Mouse (Mus musculus) embryonic facial prominence, embryonic 12.5 days (tissue): ENCODE results near the gene Tuba3a. TPM values are rescaled to one million over a fixed set of nuclear protein-coding genes. Genes with fewer than 3 reads are reported as not detected.

Source experiments
- ATAC-seq: fragments of 200-750 bp; cut with Nextera tagmentation; 2 replicates; pipeline ENCODE4 v1.8.0; 2017; ENCODE audit not compliant: insufficient number of reproducible peaks, insufficient read depth, low FRiP score, low TSS enrichment
- H3K27ac ChIP-seq: fragments of 300-500 bp; sonication (generic); 2 replicates; pipeline ENCODE4 v1.5.1; 2016; ENCODE audit warnings: mild to moderate bottlenecking
- H3K27me3 ChIP-seq: fragments of 300-500 bp; sonication (generic); 2 replicates; pipeline ENCODE4 v1.6.1; 2016; ENCODE audit warnings: mild to moderate bottlenecking, moderate library complexity
- H3K36me3 ChIP-seq: fragments of 300-500 bp; sonication (generic); 2 replicates; pipeline ENCODE4 v1.6.1; 2016; ENCODE audit warnings: mild to moderate bottlenecking
- H3K4me1 ChIP-seq: fragments of 300-500 bp; sonication (generic); 2 replicates; pipeline ENCODE4 v1.6.1; 2016
- H3K4me2 ChIP-seq: fragments of 300-500 bp; sonication (generic); replicated peaks from 2 replicates; pipeline ENCODE4 v1.6.1; 2016; ENCODE audit warnings: mild to moderate bottlenecking, moderate library complexity
- H3K4me3 ChIP-seq: fragments of 300-500 bp; sonication (generic); 2 replicates; pipeline ENCODE4 v1.5.1; 2016; ENCODE audit warnings: mild to moderate bottlenecking
- H3K9ac ChIP-seq: fragments of 300-500 bp; sonication (generic); 2 replicates; pipeline ENCODE4 v1.6.1; 2016; ENCODE audit warnings: mild to moderate bottlenecking, moderate library complexity
- H3K9me3 ChIP-seq: fragments of 300-500 bp; sonication (generic); 2 replicates; pipeline ENCODE4 v1.6.1; 2016; ENCODE audit warnings: mild to moderate bottlenecking, moderate library complexity
- WGBS: fragments of 180-500 bp; shearing (Covaris S2); methylation state at CpG from one replicate; pipeline ENCODE4 v1.1.7; 2016; 5-methylcytosine and 5-hydroxymethylcytosine counted together
- polyA plus RNA-seq: library from polyadenylated mRNA; unstranded; fragments of >200 nt; fragmentation: Nextera tagmentation; extraction: Ambion mirVana; gene quantifications from 2 replicates; pipeline ENCODE4 v1.2.1, GENCODE M21; 2016

Tuba3a gene
- polyA plus RNA-seq, 1 experiment from 2014 or later = 0.20 TPM

- 62% methylated on average over 15 of the region's 15 CpGs for WGBS
These were observed 33.4 kb upstream of the Tuba3a start for GRCm38 (mm10) chr6:125318981-125319918.

GRCm38 (mm10) chr6:125317077-125317476 is 31.2 kb upstream of the Tuba3a start:
- WGBS = 67% methylated on average over 7 of the region's 7 CpGs
- no peak overlapping the region for H3K27ac ChIP-seq
- peaks cover 26% of the 10 kb centered on the region for H3K4me1 ChIP-seq
- no peaks in the 10 kb centered on the region for H3K36me3 ChIP-seq
- H3K4me3 ChIP-seq = no peak overlapping the region
- no peak for ATAC-seq
- no peak overlapping the region for H3K9ac ChIP-seq
- no peaks in the 10 kb centered on the region for H3K9me3 ChIP-seq
- peaks cover 30% of the 10 kb centered on the region for H3K27me3 ChIP-seq
- H3K4me2 ChIP-seq = no peak overlapping the region

More at GRCm38 (mm10) chr6:125318981-125319918, 33.4 kb upstream of the Tuba3a start:
- Histone ChIP-seq H3K4me3 (no peak overlapping the region), H3K9ac (no peak overlapping the region), H3K4me2 (no peak overlapping the region), H3K9me3 (no peaks in the 10 kb centered on the region), H3K27me3 (peaks cover 41% of the 10 kb centered on the region), H3K27ac (no peak overlapping the region), H3K36me3 (no peaks in the 10 kb centered on the region), H3K4me1 (peaks cover 6% of the 10 kb centered on the region)
- no peak for ATAC-seq

- Histone ChIP-seq H3K4me1 (peaks cover 26% of the 10 kb centered on the region), H3K27me3 (peaks cover 6% of the 10 kb centered on the region; the same call in 1 of the 2 replicates), H3K36me3 (no peaks in the 10 kb centered on the region), H3K9me3 (no peaks in the 10 kb centered on the region), H3K9ac (no peak overlapping the region), H3K4me3 (no peak overlapping the region), H3K27ac (no peak overlapping the region), H3K4me2 (no peak overlapping the region)
- 67% methylated on average over 6 of the region's 6 CpGs for WGBS
- no peak for ATAC-seq
These were observed 28.9 kb upstream of the Tuba3a start for GRCm38 (mm10) chr6:125314746-125315145.

- H3K9me3 ChIP-seq = no peaks in the 10 kb centered on the region
- H3K4me3 ChIP-seq = peak overlapping the region; percentile 44
- H3K4me2 ChIP-seq = peak overlapping the region; percentile 67
- no peaks in the 10 kb centered on the region for H3K36me3 ChIP-seq
- peaks cover 29% of the 10 kb centered on the region for H3K4me1 ChIP-seq
- H3K9ac ChIP-seq = peak overlapping the region; percentile 75
- H3K27me3 ChIP-seq = 0 out of 2 replicates have a peak, but pooled peaks cover 4% of the 10 kb centered on the region
- H3K27ac ChIP-seq = no peak overlapping the region
- ATAC-seq = no peak
- 58% methylated on average over 7 of the region's 7 CpGs for WGBS
These were observed 28.4 kb upstream of the Tuba3a start for GRCm38 (mm10) chr6:125314231-125314563.

GRCm38 (mm10) chr6:125313546-125314230 is 27.8 kb upstream of the Tuba3a start, which contains the start of gene Ltbr:
TSS of gene Ltbr (minus strand) at chr6:125313885.
- H3K4me3 ChIP-seq = peak within 1 kb of the TSS; percentile 44
- ATAC-seq = peak; percentile 42
- no peaks in the 10 kb centered on the region for H3K27me3 ChIP-seq
- H3K4me2 ChIP-seq = peak within 1 kb of the TSS; percentile 67
- H3K27ac ChIP-seq = peak within 1 kb of the TSS; percentile 65; the same call in 1 of the 2 replicates
- 3% methylated on average over 44 of the region's 46 CpGs for WGBS
- peaks cover 34% of the 10 kb centered on the region for H3K4me1 ChIP-seq
- H3K36me3 ChIP-seq = no peaks in the 10 kb centered on the region
- no peaks in the 10 kb centered on the region for H3K9me3 ChIP-seq
- H3K9ac ChIP-seq = peak within 1 kb of the TSS; percentile 75

- no peak for ATAC-seq
- H3K9me3 ChIP-seq = no peaks in the 10 kb centered on the region
- no peaks in the 10 kb centered on the region for H3K27me3 ChIP-seq
- H3K4me3 ChIP-seq = peak overlapping the region; percentile 44
- no peak overlapping the region for H3K27ac ChIP-seq
- H3K4me1 ChIP-seq = peaks cover 35% of the 10 kb centered on the region
- WGBS = 61% methylated on average over 22 of the region's 22 CpGs
- no peaks in the 10 kb centered on the region for H3K36me3 ChIP-seq
- H3K9ac ChIP-seq = peak overlapping the region; percentile 75
- H3K4me2 ChIP-seq = peak overlapping the region; percentile 67
These were observed 26.9 kb upstream of the Tuba3a start for GRCm38 (mm10) chr6:125312581-125313355.

- H3K36me3 ChIP-seq = peaks cover 2% of the 10 kb centered on the region
- H3K27me3 ChIP-seq = no peaks in the 10 kb centered on the region
- H3K4me1 ChIP-seq = peaks cover 35% of the 10 kb centered on the region
- WGBS = 85% methylated on average over 9 of the region's 9 CpGs
- H3K27ac ChIP-seq = no peak overlapping the region
- no peaks in the 10 kb centered on the region for H3K9me3 ChIP-seq
- peak overlapping the region; percentile 67 for H3K4me2 ChIP-seq
- no peak for ATAC-seq
- H3K4me3 ChIP-seq = 0 out of 2 replicates have a peak overlapping the region, but pooled peaks have one; percentile 44
- H3K9ac ChIP-seq = no peak overlapping the region
These were observed 26.3 kb upstream of the Tuba3a start for GRCm38 (mm10) chr6:125312171-125312570.

GRCm38 (mm10) chr6:125309406-125309805 is 23.6 kb upstream of the Tuba3a start:
- no peaks in the 10 kb centered on the region for H3K27me3 ChIP-seq
- no peak for ATAC-seq
- no peak overlapping the region for H3K4me3 ChIP-seq
- H3K36me3 ChIP-seq = peaks cover 14% of the 10 kb centered on the region
- H3K4me1 ChIP-seq = peaks cover 30% of the 10 kb centered on the region
- peak overlapping the region; percentile 19; the same call in 1 of the 2 replicates for H3K27ac ChIP-seq
- H3K9ac ChIP-seq = no peak overlapping the region
- 45% methylated on average over 5 of the region's 5 CpGs for WGBS
- H3K4me2 ChIP-seq = no peak overlapping the region
- H3K9me3 ChIP-seq = no peaks in the 10 kb centered on the region

GRCm38 (mm10) chr6:125308921-125309320 is 23.1 kb upstream of the Tuba3a start:
- no peak overlapping the region for H3K4me3 ChIP-seq

GRCm38 (mm10) chr6:125307091-125307490 is 21.2 kb upstream of the Tuba3a start:
- H3K4me2 ChIP-seq = no peak overlapping the region
- H3K9ac ChIP-seq = no peak overlapping the region
- no peak overlapping the region for H3K4me3 ChIP-seq
- no peaks in the 10 kb centered on the region for H3K27me3 ChIP-seq
- peaks cover 9% of the 10 kb centered on the region; the same call in 1 of the 2 replicates for H3K4me1 ChIP-seq
- no peaks in the 10 kb centered on the region for H3K9me3 ChIP-seq
- ATAC-seq = no peak
- WGBS = 88% methylated on average over 5 of the region's 5 CpGs
- peaks cover 14% of the 10 kb centered on the region for H3K36me3 ChIP-seq
- no peak overlapping the region for H3K27ac ChIP-seq

More at GRCm38 (mm10) chr6:125308921-125309320, 23.1 kb upstream of the Tuba3a start:
- peak overlapping the region; percentile 19; the same call in 1 of the 2 replicates for H3K27ac ChIP-seq
- peak; percentile 36; the same call in 1 of the 2 replicates for ATAC-seq
- H3K27me3 ChIP-seq = no peaks in the 10 kb centered on the region
- H3K4me2 ChIP-seq = no peak overlapping the region
- H3K9me3 ChIP-seq = no peaks in the 10 kb centered on the region
- peak overlapping the region; percentile 17; the same call in 1 of the 2 replicates for H3K9ac ChIP-seq
- peaks cover 14% of the 10 kb centered on the region for H3K36me3 ChIP-seq
- peaks cover 25% of the 10 kb centered on the region for H3K4me1 ChIP-seq
- 6% methylated on average over 13 of the region's 13 CpGs for WGBS

GRCm38 (mm10) chr6:125305465-125305864 is 19.6 kb upstream of the Tuba3a start:
- peaks cover 9% of the 10 kb centered on the region; the same call in 1 of the 2 replicates for H3K4me1 ChIP-seq
- ATAC-seq = no peak
- H3K4me3 ChIP-seq = no peak overlapping the region
- H3K4me2 ChIP-seq = no peak overlapping the region
- WGBS = 87% methylated on average over 6 of the region's 6 CpGs
- no peaks in the 10 kb centered on the region for H3K9me3 ChIP-seq
- H3K27ac ChIP-seq = no peak overlapping the region
- H3K9ac ChIP-seq = no peak overlapping the region
- no peaks in the 10 kb centered on the region for H3K27me3 ChIP-seq
- H3K36me3 ChIP-seq = peaks cover 14% of the 10 kb centered on the region
